Mouse (Mus musculus) heart, postnatal 25 days (tissue): ENCODE measurements around the gene Gm7030. TPM values are rescaled to one million over a fixed set of nuclear protein-coding genes. Genes with fewer than 3 reads are reported as not detected.
"Not testable (repeated sequence)": the region's sequence is repeated elsewhere in the genome, so short reads cannot be mapped to it uniquely, and the experiment has no call there.

Experiments
- DNase-seq: peaks from one replicate; pipeline ENCODE4 v3.0.0; 2022; ENCODE audit warnings: low spot score
- intact Hi-C: fragments of 180-260 bp; cut with DNase I; formaldehyde crosslinking; loops from one replicate; pipeline ENCODE4 v1.15.1; 2025
- total RNA-seq, 2 experiments: library from RNA; stranded (reverse); gene quantifications; 2 replicates each; pipeline ENCODE4 v1.2.3; 2021

Gm7030 gene
- total RNA-seq, 2 experiments from 2014 or later = not detected

- no peak for DNase-seq
These were observed 16.1 kb upstream of the Gm7030 start for GRCm38 (mm10) chr17:36145111-36145860.

GRCm38 (mm10) chr17:36136299-36136848 is 7.1 kb upstream of the Gm7030 start:
- intact Hi-C loops = loop anchor here (10.0 kb wide), 1 partner anchor 72 kb away; no protein-coding TSS in a partner anchor
- DNase-seq = not testable (repeated sequence)

More at GRCm38 (mm10) chr17:36145111-36145860, 16.1 kb upstream of the Gm7030 start:
- intact Hi-C loops = loop anchor here (5.0 kb wide), 1 partner anchor 853 kb away; no protein-coding TSS in a partner anchor

GRCm38 (mm10) chr17:36135421-36136231 is 6.4 kb upstream of the Gm7030 start:
- DNase-seq = not testable (repeated sequence)
- intact Hi-C loops = loop anchor here (10.0 kb wide), 1 partner anchor 71 kb away; no protein-coding TSS in a partner anchor

GRCm38 (mm10) chr17:36131516-36132265 is 2.5 kb upstream of the Gm7030 start:
- DNase-seq = no peak
- intact Hi-C loops = loop anchor here (10.0 kb wide), 1 partner anchor 67 kb away; no protein-coding TSS in a partner anchor

DNA sequence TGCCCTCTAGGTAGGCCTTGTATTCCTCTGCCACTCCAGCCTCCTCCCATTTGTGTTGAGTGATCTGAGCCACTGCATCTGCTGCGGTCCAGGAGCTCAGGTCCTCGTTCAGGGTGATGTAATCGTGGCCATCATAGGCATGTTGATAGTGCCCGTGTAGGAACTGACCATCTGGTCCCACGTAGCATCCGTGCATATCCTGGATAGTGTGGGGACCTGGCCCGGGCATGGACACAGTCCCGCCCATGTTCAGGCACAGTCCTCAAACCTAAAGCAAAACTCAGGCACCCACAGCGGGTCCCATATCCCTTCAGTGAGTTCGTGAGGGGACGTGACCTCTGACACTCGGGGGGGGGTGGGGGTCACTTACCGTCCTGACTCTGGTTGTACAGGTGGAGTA is 700 bp downstream of the Gm7030 start:
- DNase-seq, intact Hi-C loops: not testable (repeated sequence)

DNA sequence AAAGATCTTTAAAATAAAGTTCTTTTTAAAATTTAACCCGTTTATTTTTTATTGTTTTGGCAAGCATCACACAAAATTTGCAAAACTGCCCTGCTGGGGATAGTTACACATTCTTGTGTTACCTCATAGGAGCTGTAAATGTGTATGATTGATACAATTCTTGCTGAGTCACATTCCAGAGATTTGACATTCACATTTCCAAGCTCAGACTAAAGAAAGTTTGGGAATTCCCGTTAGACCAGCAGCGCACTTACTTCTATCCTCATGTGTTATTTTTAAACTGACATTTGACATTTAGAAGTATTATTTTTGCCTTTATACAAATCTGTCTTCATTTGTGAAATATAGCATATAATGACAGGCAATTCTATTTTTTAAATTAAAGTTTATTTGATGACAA is 5.1 kb downstream of the Gm7030 start:
- intact Hi-C loops, DNase-seq: not testable (repeated sequence)

DNA sequence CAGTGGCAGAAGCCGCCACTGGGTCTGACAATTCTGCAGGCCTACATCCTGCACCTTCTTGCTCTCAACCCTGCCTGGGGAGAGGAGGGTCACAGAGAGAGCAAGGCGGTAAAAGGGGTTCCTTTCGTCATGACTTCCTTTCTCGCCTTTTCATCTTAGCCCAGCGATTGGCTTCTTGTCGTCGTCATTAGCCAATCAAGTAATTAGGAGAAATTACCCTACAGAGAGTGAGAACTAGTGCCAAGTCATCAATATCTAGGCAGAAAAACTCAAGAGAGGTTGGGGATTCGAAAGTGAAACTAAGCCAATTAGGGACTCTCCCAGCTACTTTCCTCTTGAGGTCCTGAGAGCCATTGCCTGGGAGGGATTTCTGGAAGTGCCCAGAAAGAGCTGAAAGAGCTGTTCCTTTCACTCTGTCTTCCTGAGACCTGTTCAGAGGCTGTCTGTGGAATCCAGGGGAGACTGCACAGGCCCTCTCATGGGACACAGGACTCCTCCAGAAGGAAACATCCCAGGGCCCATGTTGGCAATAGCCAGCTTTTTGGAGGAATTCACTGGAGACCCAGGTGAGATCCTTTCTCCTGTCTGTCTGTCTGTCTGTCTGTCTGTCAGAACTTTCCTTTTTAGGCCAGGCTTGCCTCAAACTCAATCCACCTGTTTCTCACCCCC is 7.7 kb downstream of the Gm7030 start, which contains the start of gene Gm19684:
Gene Gm19684 (plus strand): TSS at position 327 of the 669 bp plus-strand sequence.
- peak; percentile 60 for DNase-seq
- intact Hi-C loops = not testable (repeated sequence)

DNA sequence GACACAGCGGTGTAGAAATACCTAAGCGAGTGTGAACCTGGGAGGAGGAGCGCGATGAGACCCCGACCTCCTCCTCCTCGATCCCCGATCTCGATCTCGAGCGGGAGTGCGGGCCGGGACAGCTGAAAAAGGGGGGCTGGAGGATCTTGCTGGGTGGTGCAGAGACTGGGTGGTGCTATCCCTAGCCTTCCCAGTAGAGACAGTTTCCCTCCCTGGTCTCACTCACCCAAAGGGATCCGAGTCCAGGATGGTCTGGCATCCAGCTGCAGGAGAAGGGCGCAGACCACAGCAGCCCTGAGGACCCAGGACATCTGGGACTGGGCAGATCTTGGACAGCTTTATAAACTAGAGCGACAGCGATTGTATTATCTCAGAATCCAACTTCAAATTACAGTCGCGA is 8.4 kb downstream of the Gm7030 start:
- DNase-seq, intact Hi-C loops: not testable (repeated sequence)

GRCm38 (mm10) chr17:36116545-36116944 is 12.7 kb downstream of the Gm7030 start:
- intact Hi-C loops, DNase-seq: not testable (repeated sequence)

GRCm38 (mm10) chr17:36113979-36114593 is 15.1 kb downstream of the Gm7030 start:
- not testable (repeated sequence) for DNase-seq
- intact Hi-C loops = loop anchor here (5.0 kb wide), 1 partner anchor 117 kb away; no protein-coding TSS in a partner anchor

DNA sequence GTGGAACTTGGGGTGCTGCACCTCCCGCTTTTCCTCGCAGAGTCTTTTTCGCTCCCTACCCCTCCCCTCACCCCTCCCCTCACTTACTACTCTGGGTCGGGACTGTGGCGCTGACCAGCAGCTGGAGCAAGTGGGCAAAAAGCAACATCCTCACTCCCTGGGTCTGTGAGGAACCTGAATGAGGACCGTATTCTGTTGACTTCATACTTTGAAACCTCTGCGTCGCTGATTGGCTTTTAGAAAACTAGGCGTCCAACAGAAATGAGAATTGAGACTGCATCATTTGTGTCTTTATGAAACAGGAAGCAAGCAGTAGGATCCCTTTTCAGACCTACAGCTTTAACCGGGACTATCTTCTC is 17.7 kb downstream of the Gm7030 start:
- intact Hi-C loops = loop anchor here (5.0 kb wide), 1 partner anchor 114 kb away; no protein-coding TSS in a partner anchor

GRCm38 (mm10) chr17:36110641-36111509 is 18.4 kb downstream of the Gm7030 start:
- intact Hi-C loops = loop anchor here (5.0 kb wide), 1 partner anchor 114 kb away; no protein-coding TSS in a partner anchor
- DNase-seq = not testable (repeated sequence)

More for the DNA sequence above, 17.7 kb downstream of the Gm7030 start:
- not testable (repeated sequence) for DNase-seq

DNA sequence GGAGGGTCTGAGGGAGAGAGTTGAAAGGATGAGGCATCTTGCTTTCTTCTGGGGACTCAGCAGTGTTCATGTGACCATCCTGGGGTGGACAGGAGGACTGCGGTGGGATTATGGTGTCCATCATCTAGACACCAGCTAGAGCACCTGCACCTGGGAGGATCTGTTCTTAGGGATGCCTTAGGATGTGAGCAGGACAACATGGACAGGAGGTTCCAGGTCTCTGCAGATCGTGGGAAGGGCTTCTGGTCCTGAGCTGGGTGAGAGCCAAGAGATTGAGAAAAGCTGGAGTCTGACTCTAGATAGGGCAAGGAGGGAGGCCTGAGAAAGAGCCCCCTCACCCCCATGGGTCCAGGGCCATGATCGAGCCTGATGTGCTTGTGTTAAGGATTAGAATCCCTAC is 19.1 kb downstream of the Gm7030 start:
- intact Hi-C loops = loop anchor here (5.0 kb wide), 1 partner anchor 113 kb away; no protein-coding TSS in a partner anchor
- DNase-seq = not testable (repeated sequence)

- intact Hi-C loops, DNase-seq: not testable (repeated sequence)
These were observed 27.1 kb downstream of the Gm7030 start for GRCm38 (mm10) chr17:36102091-36102490.

- DNase-seq, intact Hi-C loops: not testable (repeated sequence)
These were observed 29.6 kb downstream of the Gm7030 start for GRCm38 (mm10) chr17:36099603-36100002.

DNA sequence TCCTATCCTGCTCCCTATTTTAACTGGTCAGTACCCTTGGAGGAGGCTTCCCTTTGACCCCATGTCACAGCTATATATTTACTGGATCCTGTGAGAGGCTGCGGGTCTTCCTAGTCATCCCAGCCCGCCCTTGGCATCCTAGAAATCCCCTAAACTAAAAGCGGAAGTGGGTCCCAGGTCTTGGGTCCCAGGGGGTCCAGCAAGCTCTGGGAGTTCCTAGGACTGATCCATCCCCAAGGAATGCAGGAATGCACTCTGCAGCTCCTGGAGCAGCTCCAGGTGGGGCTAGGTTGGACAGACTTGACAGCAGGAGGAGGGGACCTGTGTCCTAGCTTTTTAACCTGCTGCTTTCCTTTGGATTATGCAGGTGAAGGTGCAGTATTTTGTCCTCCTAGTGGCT is 35.3 kb downstream of the Gm7030 start:
- intact Hi-C loops = no loop called here

DNA sequence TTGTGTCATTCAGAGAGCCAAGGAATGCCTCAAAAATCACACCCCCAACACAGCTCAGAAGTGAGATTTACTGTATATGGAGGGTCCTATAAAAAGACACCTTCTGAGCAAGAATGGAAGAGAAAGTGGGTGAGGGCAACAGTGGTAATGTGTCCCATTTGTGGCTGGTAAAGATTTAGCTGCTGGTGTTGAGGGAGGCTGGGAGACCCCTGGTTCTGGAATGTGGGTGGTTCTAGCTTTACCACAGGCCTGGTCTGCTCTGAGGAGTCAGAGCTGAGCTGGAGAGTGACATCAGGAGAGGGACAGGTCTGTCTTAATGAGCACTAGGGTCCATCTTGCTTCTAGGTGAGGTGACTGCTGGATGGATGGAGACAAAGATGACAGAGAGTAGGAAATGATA is 36.7 kb downstream of the Gm7030 start:
- intact Hi-C loops, DNase-seq: not testable (repeated sequence)

More for the DNA sequence above, 35.3 kb downstream of the Gm7030 start:
- DNase-seq = no peak
